Mouse (Mus musculus) liver, embryonic 14.5 days (tissue): ENCODE results near the gene Pdhb. TPM values are rescaled to one million over a fixed set of nuclear protein-coding genes. Genes with fewer than 3 reads are reported as not detected.

Experiments
- ATAC-seq: fragments of 200-750 bp; cut with Nextera tagmentation; 2 replicates; pipeline ENCODE4 v1.8.0; 2017; ENCODE audit warnings: moderate number of reproducible peaks, mild to moderate bottlenecking, moderate library complexity; ENCODE audit not compliant: insufficient read depth
- DNase-seq, 3 experiments: peaks; one replicate each; pipeline ENCODE4 v3.0.0-alpha.2; 2012 to 2013; ENCODE audit warnings: low read depth in 3 of 3, low spot score in 3 of 3
- H3K27ac ChIP-seq: fragments of 300-500 bp; sonication (generic); 2 replicates; pipeline ENCODE4 v1.5.1; 2014; ENCODE audit warnings: moderate library complexity, mild to moderate bottlenecking, control low read depth, inconsistent platforms
- H3K27me3 ChIP-seq: fragments of 300-500 bp; sonication (generic); 2 replicates; pipeline ENCODE4 v1.6.1; 2014; ENCODE audit warnings: mild to moderate bottlenecking, low read length, moderate library complexity; ENCODE audit not compliant: control insufficient read depth, insufficient read depth
- H3K36me3 ChIP-seq: fragments of 300-500 bp; sonication (generic); replicated peaks from 2 replicates; pipeline ENCODE4 v1.6.1; 2014; ENCODE audit warnings: low read depth; ENCODE audit not compliant: control insufficient read depth, insufficient read depth
- H3K4me1 ChIP-seq, 2 experiments: fragments of 200-500 bp in 1 of 2; fragments of 300-500 bp in 1 of 2; sonication (generic) in 1 of 2; replicated peaks; 2 replicates each; pipeline ENCODE4 v1.6.1; 2012 to 2014; ENCODE audit warnings: antibody characterized with exemption in 1 of 2, inconsistent platforms in 1 of 2, low read length in 1 of 2; ENCODE audit not compliant: control insufficient read depth in 2 of 2, insufficient read depth in 2 of 2
- H3K4me2 ChIP-seq: fragments of 300-500 bp; sonication (generic); 2 replicates; pipeline ENCODE4 v1.6.1; 2014; ENCODE audit warnings: low read depth, mild to moderate bottlenecking, control low read depth, moderate library complexity
- H3K4me3 ChIP-seq, 2 experiments: fragments of 200-500 bp in 1 of 2; fragments of 300-500 bp in 1 of 2; sonication (generic) in 1 of 2; 2 replicates each; pipeline ENCODE4 v1.5.1; 2012 to 2014; ENCODE audit warnings: low read depth in 2 of 2, low read length in 2 of 2, mild to moderate bottlenecking in 2 of 2, control low read depth in 1 of 2, inconsistent platforms in 1 of 2, moderate library complexity in 1 of 2; ENCODE audit not compliant: insufficient read depth in 1 of 2
- H3K9ac ChIP-seq: fragments of 300-500 bp; sonication (generic); replicated peaks from 2 replicates; pipeline ENCODE4 v1.6.1; 2014; ENCODE audit warnings: mild to moderate bottlenecking, control low read depth, moderate library complexity
- H3K9me3 ChIP-seq: fragments of 300-500 bp; sonication (generic); 2 replicates; pipeline ENCODE4 v1.6.1; 2016; ENCODE audit warnings: low read length, mixed read lengths; ENCODE audit not compliant: control insufficient read depth
- CTCF ChIP-seq: IDR thresholded peaks from 2 replicates; pipeline ENCODE4 v1.5.1; 2016; ENCODE audit warnings: antibody characterized with exemption, low read depth, control low read depth
- EP300 ChIP-seq: IDR thresholded peaks from 2 replicates; pipeline ENCODE4 v1.6.1; 2016; ENCODE audit warnings: antibody characterized with exemption, low read depth
- WGBS: fragments of 180-500 bp; shearing (Covaris S2); extraction: QIAGEN DNeasy Blood & Tissue Kit; methylation state at CpG from one replicate; pipeline ENCODE4 v1.1.7; 2014; ENCODE audit not compliant: insufficient replicate concordance; 5-methylcytosine and 5-hydroxymethylcytosine counted together
- polyA plus RNA-seq, 2 experiments: library from polyadenylated mRNA; depleted of rRNA in 1 of 2; stranded (reverse) in 1 of 2; unstranded in 1 of 2; fragments of >200 nt; fragmentation: Nextera tagmentation in 1 of 2; extraction: Ambion mirVana in 1 of 2; gene quantifications; 2 replicates each; pipeline versions ENCODE4 v1.2.1 to v1.2.3; 2012 to 2014

The Pdhb gene
- polyA plus RNA-seq (2012; rRNA removed) (49.5 and 74.9 TPM in 2 replicates), polyA plus RNA-seq (2014; fragmentation: Nextera tagmentation; extraction: Ambion mirVana) (117 and 119 TPM in 2 replicates)

DNA sequence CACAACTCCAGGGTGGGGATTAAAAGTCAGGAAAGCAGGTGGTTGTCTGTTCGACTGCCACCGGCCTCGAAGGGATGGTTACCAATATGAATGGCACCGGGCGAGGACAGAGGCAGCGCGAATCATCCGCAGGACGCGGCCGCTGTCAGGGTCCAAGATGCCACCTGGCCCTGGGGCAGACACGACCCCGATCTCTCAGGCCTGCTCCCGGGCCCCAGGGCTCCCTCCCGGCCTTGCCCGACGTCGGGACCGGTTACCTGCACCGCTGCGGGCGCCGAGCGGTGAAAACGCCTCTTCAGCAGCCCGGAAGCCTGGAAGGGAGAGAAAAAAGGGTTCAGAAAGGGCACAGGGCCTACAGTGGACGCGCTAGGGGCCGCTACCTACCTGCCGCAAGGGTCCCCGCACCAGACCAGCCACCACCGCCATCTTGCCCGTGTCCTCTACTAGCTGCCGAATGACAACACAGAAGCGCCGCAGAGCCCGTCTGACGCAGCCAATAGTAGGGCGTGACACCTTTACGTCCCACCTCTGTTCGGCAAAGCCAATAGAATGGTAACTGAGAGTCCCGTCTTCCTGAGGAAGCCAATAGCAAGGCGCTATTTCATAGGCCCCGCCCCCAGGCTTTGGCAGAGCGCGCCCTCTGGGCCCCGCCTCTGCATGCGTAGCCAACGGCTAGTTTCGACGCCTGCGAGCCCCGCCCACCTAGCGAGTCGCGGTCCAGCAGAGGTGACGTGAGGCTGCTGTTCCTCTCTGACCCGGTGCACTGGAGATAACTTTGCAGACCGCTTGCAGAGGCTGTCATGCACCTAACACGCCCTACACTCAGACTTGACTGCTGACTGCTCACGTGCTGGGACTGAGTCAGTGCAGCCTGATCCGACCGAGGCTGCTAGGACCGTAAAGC is at the start of gene Pdhb:
Pdhb (minus strand) TSS at position 519 of the 904 bp plus-strand sequence.
- peak within 1 kb of the TSS; percentile 78 for H3K27ac ChIP-seq
- DNase-seq = peak; percentile 98 to 99 (median 99)
- TF ChIP-seq EP300 (no peak), CTCF (peak; percentile 46; the same call in 1 of the 2 replicates)
- peaks cover 27% of the 10 kb centered on the region for H3K36me3 ChIP-seq
- under 1% methylated on average over 64 of the region's 64 CpGs for WGBS
- ATAC-seq = peak; percentile 97
- no peaks in the 10 kb centered on the region for H3K27me3 ChIP-seq
- peaks cover 7 to 12% of the 10 kb centered on the region in 2 experiments for H3K4me1 ChIP-seq
- peak within 1 kb of the TSS; percentile 96 for H3K9ac ChIP-seq
- no peaks in the 10 kb centered on the region for H3K9me3 ChIP-seq
- H3K4me3 ChIP-seq = peak within 1 kb of the TSS; percentile 91 to 92
- H3K4me2 ChIP-seq = peak within 1 kb of the TSS; percentile 87

DNA sequence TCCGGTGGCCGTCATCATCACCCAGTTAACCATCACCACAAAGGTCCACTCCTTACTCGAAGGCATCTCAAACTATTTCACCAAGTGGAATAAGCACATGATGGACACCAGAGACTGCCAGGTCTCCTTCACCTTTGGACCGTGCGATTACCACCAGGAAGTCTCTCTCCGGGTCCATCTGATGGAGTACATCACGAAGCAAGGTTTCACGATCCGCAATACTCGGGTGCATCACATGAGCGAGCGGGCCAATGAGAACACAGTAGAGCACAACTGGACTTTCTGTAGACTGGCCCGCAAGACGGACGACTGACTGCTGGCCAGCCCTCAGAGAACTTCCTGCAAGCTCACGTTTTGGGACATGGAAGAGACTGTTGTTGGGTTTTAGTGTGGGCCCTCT is 49.7 kb upstream of the Pdhb start:
- Histone ChIP-seq H3K27ac (no peak overlapping the region), H3K4me3 (no peak overlapping the region), H3K4me2 (no peak overlapping the region), H3K9ac (no peak overlapping the region), H3K36me3 (no peaks in the 10 kb centered on the region), H3K9me3 (no peaks in the 10 kb centered on the region), H3K4me1 (peaks cover 11 to 14% of the 10 kb centered on the region in 2 experiments), H3K27me3 (no peaks in the 10 kb centered on the region)
- ATAC-seq (no peak), DNase-seq (no peak)
- 88% methylated on average over 16 of the region's 16 CpGs for WGBS
- no peak for TF ChIP-seq EP300
- TF ChIP-seq CTCF = no peak

DNA sequence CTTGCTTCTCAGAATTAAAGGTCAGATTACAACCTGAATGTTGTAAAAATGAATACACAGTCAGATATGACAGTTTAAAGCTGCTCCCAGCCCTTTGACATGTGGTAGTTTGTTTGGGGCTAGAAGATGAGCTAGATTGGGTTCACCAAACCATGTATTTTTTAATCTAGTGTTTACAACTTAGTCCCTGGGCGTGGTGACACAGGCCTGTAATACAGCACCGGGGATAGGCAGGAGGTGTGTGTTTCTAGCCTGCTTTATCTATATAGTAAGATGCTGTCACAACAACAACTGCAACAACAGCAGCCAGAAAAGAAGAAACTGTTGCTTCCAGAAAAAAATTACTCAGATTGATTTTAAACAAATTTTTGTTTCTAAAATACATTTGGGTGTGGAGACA is 48.1 kb upstream of the Pdhb start:
- peak; percentile 68; the same call in 1 of the 2 replicates for ATAC-seq
- DNase-seq = no peak
- no peak overlapping the region for H3K27ac ChIP-seq
- H3K9ac ChIP-seq = peak overlapping the region; percentile 1; the same call in 1 of the 2 replicates
- no peaks in the 10 kb centered on the region for H3K27me3 ChIP-seq
- H3K4me3 ChIP-seq = no peak overlapping the region
- H3K9me3 ChIP-seq = no peaks in the 10 kb centered on the region
- H3K36me3 ChIP-seq = no peaks in the 10 kb centered on the region
- no peak for TF ChIP-seq CTCF
- TF ChIP-seq EP300 = no peak
- 37% methylated on average over 2 of the region's 2 CpGs for WGBS
- H3K4me2 ChIP-seq = no peak overlapping the region
- H3K4me1 ChIP-seq = peaks cover 11 to 16% of the 10 kb centered on the region in 2 experiments

DNA sequence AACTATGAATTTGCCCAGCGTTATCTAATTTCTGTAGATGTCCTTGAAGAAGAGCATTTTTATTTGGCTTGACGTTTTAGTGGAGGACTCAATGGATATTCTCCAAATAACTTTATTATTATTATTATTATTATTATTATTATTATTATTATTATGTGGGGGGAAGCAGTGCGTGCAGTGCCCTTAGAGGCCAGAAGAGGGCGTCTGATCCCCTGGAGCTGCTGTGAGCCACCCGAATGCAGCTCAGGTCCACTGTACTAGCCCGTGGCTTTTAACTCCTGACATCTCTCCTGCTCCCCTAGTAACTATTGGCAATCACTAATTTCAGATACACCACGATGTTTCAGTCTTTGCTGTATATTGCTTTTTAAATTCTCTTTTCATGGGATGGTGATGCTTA is 47.5 kb upstream of the Pdhb start:
- Histone ChIP-seq H3K4me3 (no peak overlapping the region), H3K9me3 (no peaks in the 10 kb centered on the region), H3K4me2 (no peak overlapping the region), H3K9ac (no peak overlapping the region), H3K36me3 (no peaks in the 10 kb centered on the region), H3K4me1 (peaks cover 16 to 22% of the 10 kb centered on the region in 2 experiments), H3K27me3 (no peaks in the 10 kb centered on the region), H3K27ac (no peak overlapping the region)
- DNase-seq (peak in 1 of 3 experiments; percentile 11), ATAC-seq (peak; percentile 55; the same call in 1 of the 2 replicates)
- WGBS = 43% methylated on average over 7 of the region's 7 CpGs
- no peak for TF ChIP-seq EP300
- peak; percentile 80 for TF ChIP-seq CTCF

DNA sequence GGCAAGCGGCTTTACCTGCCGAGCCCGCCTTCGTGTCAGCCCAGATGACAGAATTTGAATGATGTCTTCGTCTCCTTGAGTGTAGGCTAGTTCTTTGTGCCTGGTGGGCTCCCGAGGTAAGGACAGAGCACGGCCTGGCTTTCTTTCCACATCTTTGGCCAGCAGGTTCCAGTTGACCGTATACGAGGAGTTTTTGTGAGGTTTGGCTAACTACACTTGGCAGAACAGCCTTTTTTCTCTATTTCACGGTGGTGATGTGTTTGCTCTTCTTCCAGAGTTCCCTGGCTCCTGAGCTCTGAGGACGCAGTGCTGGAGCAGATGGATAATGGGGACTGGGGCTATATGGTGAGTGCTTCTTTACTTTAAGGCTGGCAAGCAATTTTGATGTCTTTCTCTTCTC is 47.1 kb upstream of the Pdhb start:
- TF ChIP-seq CTCF (no peak), EP300 (no peak)
- H3K27me3 ChIP-seq = no peaks in the 10 kb centered on the region
- 81% methylated on average over 11 of the region's 11 CpGs for WGBS
- peaks cover 21 to 24% of the 10 kb centered on the region in 2 experiments for H3K4me1 ChIP-seq
- no peaks in the 10 kb centered on the region for H3K36me3 ChIP-seq
- DNase-seq (no peak), ATAC-seq (no peak)
- H3K9me3 ChIP-seq = no peaks in the 10 kb centered on the region
- no peak overlapping the region for H3K4me2 ChIP-seq
- no peak overlapping the region for H3K9ac ChIP-seq
- H3K27ac ChIP-seq = no peak overlapping the region
- H3K4me3 ChIP-seq = no peak overlapping the region
